Mouse (Mus musculus): ENCODE results near the gene Med19. TPM values are rescaled to one million over a fixed set of nuclear protein-coding genes. Genes with fewer than 3 reads are reported as not detected.
A peak's percentile ranks its signal among the peaks of the same experiment; 100 is the strongest.
"Not testable (repeated sequence)": the region's sequence is repeated elsewhere in the genome, so short reads cannot be mapped to it uniquely, and the experiment has no call there.

Med19 gene
- polyA plus RNA-seq, 1 experiment from 2014 or later = 40.7 TPM

DNA sequence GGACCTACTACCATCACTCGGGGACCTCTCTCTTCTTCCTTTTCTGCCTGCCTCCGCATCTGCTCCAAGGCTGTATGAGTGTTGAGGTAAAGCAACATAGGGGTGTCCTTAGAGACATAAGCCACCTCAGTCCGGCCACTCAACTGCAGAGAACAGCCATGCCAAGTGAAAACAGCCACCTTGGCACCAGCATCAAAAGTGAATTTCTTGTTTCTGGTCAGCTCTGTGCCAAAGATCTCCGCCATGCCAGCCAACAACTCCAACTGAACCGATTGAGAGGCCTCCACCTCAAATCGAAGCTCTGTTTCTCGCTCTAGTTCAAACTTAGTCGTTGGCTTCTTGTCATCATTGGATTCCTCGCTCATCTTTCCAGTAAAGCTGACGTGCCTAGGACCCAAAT lies 47.6 kb downstream of the Med19 start:
- WGBS = 91% methylated on average over 10 of the region's 10 CpGs
- Histone ChIP-seq H3K27ac (no peak overlapping the region), H3K9me3 (no peaks in the 10 kb centered on the region), H3K4me3 (no peak overlapping the region), H3K36me3 (peaks cover 32% of the 10 kb centered on the region), H3K4me1 (peaks cover 12% of the 10 kb centered on the region), H3K9ac (no peak overlapping the region), H3K4me2 (replicated peaks) (peak overlapping the region; percentile 93), H3K27me3 (no peaks in the 10 kb centered on the region)
- no peak for ATAC-seq (ENCODE audit: insufficient number of reproducible peaks, insufficient read depth, low FRiP score, low TSS enrichment)

- peak overlapping the region; percentile 60 for H3K9ac ChIP-seq
- ATAC-seq (ENCODE audit: insufficient number of reproducible peaks, insufficient read depth, low FRiP score, low TSS enrichment) = no peak
- H3K4me1 ChIP-seq = peaks cover 12% of the 10 kb centered on the region
- H3K4me3 ChIP-seq = peak overlapping the region; percentile 73
- peaks cover 25% of the 10 kb centered on the region for H3K36me3 ChIP-seq
- H3K27ac ChIP-seq = 0 out of 2 replicates have a peak overlapping the region, but pooled peaks have one; percentile 11
- H3K27me3 ChIP-seq = no peaks in the 10 kb centered on the region
- H3K4me2 ChIP-seq (replicated peaks) = peak overlapping the region; percentile 93
- WGBS = 4% methylated on average over 9 of the region's 9 CpGs
- H3K9me3 ChIP-seq = no peaks in the 10 kb centered on the region
Observed at GRCm38 (mm10) chr2:84726716-84727115, 48.5 kb downstream of the Med19 start.

- Histone ChIP-seq H3K4me3 (peak within 1 kb of the TSS; percentile 73), H3K4me1 (peaks cover 12% of the 10 kb centered on the region), H3K9ac (peak within 1 kb of the TSS; percentile 64), H3K27ac (peak within 1 kb of the TSS; percentile 81), H3K9me3 (no peaks in the 10 kb centered on the region), H3K4me2 (replicated peaks) (peak within 1 kb of the TSS; percentile 93), H3K36me3 (peaks cover 22% of the 10 kb centered on the region), H3K27me3 (no peaks in the 10 kb centered on the region)
- peak; percentile 94 for ATAC-seq (ENCODE audit: insufficient number of reproducible peaks, insufficient read depth, low FRiP score, low TSS enrichment)
- WGBS = under 1% methylated on average over 39 of the region's 39 CpGs
Observed at GRCm38 (mm10) chr2:84727172-84727858, 49.1 kb downstream of the Med19 start, which contains the start of gene Clp1. Gene Clp1, minus strand, starts transcription at chr2:84727350.

- not testable (repeated sequence) for H3K9ac ChIP-seq; H3K4me3 ChIP-seq; H3K4me2 ChIP-seq (replicated peaks); H3K27me3 ChIP-seq; ATAC-seq (ENCODE audit: insufficient number of reproducible peaks, insufficient read depth, low FRiP score, low TSS enrichment); H3K27ac ChIP-seq; H3K9me3 ChIP-seq
- peaks cover 20% of the 10 kb centered on the region for H3K36me3 ChIP-seq
- 80% methylated on average over 5 of the region's 5 CpGs for WGBS
- H3K4me1 ChIP-seq = peaks cover 12% of the 10 kb centered on the region
Observed at GRCm38 (mm10) chr2:84728191-84728590, 50.0 kb downstream of the Med19 start.

DNA sequence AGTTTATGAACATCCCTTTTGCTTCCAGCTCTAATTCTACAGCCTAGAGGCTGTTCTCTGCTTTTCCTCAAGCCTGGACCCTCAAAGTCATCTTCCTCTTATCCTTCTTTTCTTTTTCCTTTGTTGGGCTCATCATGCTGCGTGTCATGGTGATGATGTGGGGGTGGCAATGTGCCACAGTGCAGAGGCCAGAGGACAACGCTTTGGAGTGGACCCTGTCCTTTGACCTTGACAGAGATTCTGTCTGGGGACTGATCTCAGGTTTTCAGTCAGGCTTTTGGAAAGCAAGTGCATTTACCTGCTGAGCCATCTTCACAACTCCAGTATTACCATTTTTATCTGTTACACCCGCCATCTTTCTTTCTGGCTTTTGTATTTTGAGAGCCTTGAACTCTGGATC lies 53.0 kb downstream of the Med19 start:
- WGBS = 77% methylated on average over 3 of the region's 3 CpGs

GRCm38 (mm10) chr2:84732394-84732793 lies 54.2 kb downstream of the Med19 start:
- H3K4me3 ChIP-seq = no peak overlapping the region
- 82% methylated on average over 1 of the region's 1 CpGs for WGBS
- peaks cover 37% of the 10 kb centered on the region for H3K4me1 ChIP-seq
- H3K36me3 ChIP-seq = no peaks in the 10 kb centered on the region
- H3K4me2 ChIP-seq (replicated peaks) = no peak overlapping the region
- no peak for ATAC-seq (ENCODE audit: insufficient number of reproducible peaks, insufficient read depth, low FRiP score, low TSS enrichment)
- H3K9ac ChIP-seq = no peak overlapping the region
- no peaks in the 10 kb centered on the region for H3K9me3 ChIP-seq
- H3K27me3 ChIP-seq = no peaks in the 10 kb centered on the region
- no peak overlapping the region for H3K27ac ChIP-seq

More for the DNA sequence above, 53.0 kb downstream of the Med19 start:
- Histone ChIP-seq H3K4me3 (no peak overlapping the region), H3K36me3 (no peaks in the 10 kb centered on the region), H3K4me2 (replicated peaks) (no peak overlapping the region), H3K27ac (no peak overlapping the region), H3K9me3 (no peaks in the 10 kb centered on the region), H3K9ac (no peak overlapping the region), H3K27me3 (no peaks in the 10 kb centered on the region), H3K4me1 (peaks cover 30% of the 10 kb centered on the region)
- no peak for ATAC-seq (ENCODE audit: insufficient number of reproducible peaks, insufficient read depth, low FRiP score, low TSS enrichment)

DNA sequence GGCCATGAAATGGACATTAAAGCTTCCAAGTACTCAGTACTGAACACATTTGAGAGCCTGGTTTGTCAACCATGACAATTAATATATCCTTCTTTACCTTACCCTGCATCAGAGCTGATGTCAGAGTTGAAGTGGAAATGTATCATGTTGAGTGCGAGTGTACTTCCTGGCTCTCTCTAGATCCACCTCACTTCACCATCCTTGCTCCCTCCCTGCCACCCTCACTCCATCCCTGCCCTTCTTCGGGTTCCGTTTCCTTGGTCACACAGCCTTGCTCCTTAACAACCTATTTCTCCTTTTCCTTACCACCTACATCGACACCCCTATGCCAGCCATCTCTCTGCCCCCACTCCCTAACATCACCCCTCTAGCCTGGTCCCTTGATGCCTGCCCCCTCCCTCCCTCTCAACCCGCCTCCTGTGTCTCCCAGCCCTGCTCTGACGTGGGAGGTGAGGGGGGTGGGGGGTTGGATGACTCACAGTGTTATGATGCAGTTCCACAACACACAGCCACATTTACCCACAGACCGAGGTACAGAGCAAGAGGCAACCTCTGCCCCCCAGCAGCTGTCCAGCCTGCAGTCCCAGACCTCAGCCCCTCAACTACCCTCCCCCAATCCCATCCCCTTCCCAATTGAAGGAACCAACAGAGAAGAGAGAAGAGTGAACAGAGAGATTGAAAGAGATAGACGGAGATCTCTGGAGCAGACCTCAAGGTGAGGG lies 55.5 kb downstream of the Med19 start, which contains the start of gene Ypel4:
Ypel4 (plus strand) TSS at position 480 of the 722 bp plus-strand sequence.
- 2% methylated on average over 8 of the region's 8 CpGs for WGBS
- peaks cover 51% of the 10 kb centered on the region for H3K4me1 ChIP-seq

GRCm38 (mm10) chr2:84734351-84734864 lies 56.2 kb downstream of the Med19 start:
- Histone ChIP-seq H3K9me3 (no peaks in the 10 kb centered on the region), H3K4me1 (peaks cover 57% of the 10 kb centered on the region), H3K9ac (peak overlapping the region; percentile 64), H3K4me2 (replicated peaks) (peak overlapping the region; percentile 78), H3K27me3 (no peaks in the 10 kb centered on the region), H3K4me3 (peak overlapping the region; percentile 55), H3K36me3 (no peaks in the 10 kb centered on the region), H3K27ac (peak overlapping the region; percentile 42; the same call in 1 of the 2 replicates)
- 0% methylated on average over 11 of the region's 11 CpGs for WGBS
- ATAC-seq (ENCODE audit: insufficient number of reproducible peaks, insufficient read depth, low FRiP score, low TSS enrichment) = no peak

More for the DNA sequence above, 55.5 kb downstream of the Med19 start, which contains the start of gene Ypel4:
- peak; percentile 38 for ATAC-seq (ENCODE audit: insufficient number of reproducible peaks, insufficient read depth, low FRiP score, low TSS enrichment)
- peak within 1 kb of the TSS; percentile 55 for H3K4me3 ChIP-seq
- peak within 1 kb of the TSS; percentile 64 for H3K9ac ChIP-seq
- H3K36me3 ChIP-seq = no peaks in the 10 kb centered on the region
- H3K27ac ChIP-seq = peak within 1 kb of the TSS; percentile 42; the same call in 1 of the 2 replicates
- no peaks in the 10 kb centered on the region for H3K9me3 ChIP-seq
- peak within 1 kb of the TSS; percentile 78 for H3K4me2 ChIP-seq (replicated peaks)
- H3K27me3 ChIP-seq = no peaks in the 10 kb centered on the region

DNA sequence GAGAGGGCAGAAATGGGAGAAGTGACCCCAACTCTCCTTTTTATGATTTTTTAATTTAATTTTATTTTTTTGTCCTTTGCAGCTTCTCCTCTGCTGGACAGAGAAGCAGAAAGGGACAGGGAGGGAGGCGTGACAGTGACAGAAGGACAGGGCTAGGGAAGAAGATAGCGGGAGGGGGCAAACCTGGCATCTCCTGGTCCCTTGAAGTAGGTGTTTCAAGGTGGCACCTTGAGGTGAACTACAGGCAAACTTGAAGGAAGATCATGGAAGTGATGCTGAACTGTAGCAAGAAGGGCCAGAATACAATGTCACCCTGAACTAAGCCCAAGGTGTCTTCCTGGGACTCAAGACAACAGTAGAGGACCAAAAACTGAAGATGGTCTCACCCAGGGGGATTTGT lies 56.7 kb downstream of the Med19 start:
- ATAC-seq (ENCODE audit: insufficient number of reproducible peaks, insufficient read depth, low FRiP score, low TSS enrichment) = no peak
- 0 out of 2 replicates have a peak, but pooled peaks cover 1% of the 10 kb centered on the region for H3K36me3 ChIP-seq
- peak overlapping the region; percentile 55 for H3K4me3 ChIP-seq
- H3K27me3 ChIP-seq = no peaks in the 10 kb centered on the region
- H3K4me1 ChIP-seq = peaks cover 63% of the 10 kb centered on the region
- H3K9ac ChIP-seq = peak overlapping the region; percentile 64
- 2% methylated on average over 2 of the region's 2 CpGs for WGBS
- H3K9me3 ChIP-seq = no peaks in the 10 kb centered on the region
- H3K27ac ChIP-seq = no peak overlapping the region
- peak overlapping the region; percentile 78 for H3K4me2 ChIP-seq (replicated peaks)

- WGBS = 17% methylated on average over 7 of the region's 7 CpGs
- H3K27ac ChIP-seq = peak overlapping the region; percentile 48; the same call in 1 of the 2 replicates
- peaks cover 68% of the 10 kb centered on the region for H3K4me1 ChIP-seq
- H3K27me3 ChIP-seq = no peaks in the 10 kb centered on the region
- H3K4me3 ChIP-seq = peak overlapping the region; percentile 55
- no peak for ATAC-seq (ENCODE audit: insufficient number of reproducible peaks, insufficient read depth, low FRiP score, low TSS enrichment)
- H3K4me2 ChIP-seq (replicated peaks) = peak overlapping the region; percentile 78
- H3K9me3 ChIP-seq = no peaks in the 10 kb centered on the region
- 0 out of 2 replicates have a peak, but pooled peaks cover 6% of the 10 kb centered on the region for H3K36me3 ChIP-seq
- H3K9ac ChIP-seq = peak overlapping the region; percentile 64; the same call in 1 of the 2 replicates
Observed at GRCm38 (mm10) chr2:84735346-84735920, 57.2 kb downstream of the Med19 start.

All from embryonic facial prominence, embryonic 12.5 days (tissue).